In genomic region chr13:5591837-5592555, GRCm38 (mm10) we compare ENCODE assay signal across 9 mouse cellular contexts.
A peak's percentile ranks its signal among the peaks of the same experiment; 100 is the strongest.
DNase-seq lines count a peak whose midpoint lies in the region; ATAC-seq and TF ChIP-seq lines count a peak whose summit lies in the region.
"Had no signal": no experiment of that assay in that cellular context is flagged by ENCODE, and none has a peak within 500 bp of the region (broad histone marks: within the 10 kb centered on the region; RNA-seq: fewer than 3 reads in every experiment).

No protein-coding gene starts in this region.

- WGBS in midbrain, embryonic 11.5 days: 66% methylated on average over 4 of the region's 4 CpGs
- 62% methylated on average over 4 of the region's 4 CpGs for WGBS in midbrain, postnatal 0 days

- peak; percentile 71 for ATAC-seq in midbrain, embryonic 11.5 days (ENCODE audit: low FRiP score)
- no peak for ATAC-seq in midbrain, postnatal 0 days (ENCODE audit: low FRiP score)
- ATAC-seq in inflammation-experienced regulatory T-cells, adult 6 months: peak; percentile 82
- 0 out of 2 replicates have a peak, but pooled peaks have one; percentile 6 for ATAC-seq in neutrophil, adult 5-6 weeks (ENCODE audit: extremely low read depth, insufficient number of reproducible peaks, low FRiP score, poor library complexity, severe bottlenecking)

- H3K9me3 ChIP-seq in midbrain, embryonic 11.5 days (ENCODE audit: control insufficient read depth, low read length): no peaks in the 10 kb centered on the region
- H3K9me3 ChIP-seq in midbrain, postnatal 0 days (ENCODE audit: low read length): no peaks in the 10 kb centered on the region

- no peaks in the 10 kb centered on the region for H3K27me3 ChIP-seq in midbrain, embryonic 11.5 days (ENCODE audit: control insufficient read depth, insufficient read depth, low read length)
- no peaks in the 10 kb centered on the region for H3K27me3 ChIP-seq in midbrain, postnatal 0 days (ENCODE audit: insufficient read depth, low read length)

- H3K36me3 ChIP-seq in midbrain, embryonic 11.5 days (ENCODE audit: control insufficient read depth, insufficient read depth, low read length): no peaks in the 10 kb centered on the region
- H3K36me3 ChIP-seq in midbrain, postnatal 0 days (ENCODE audit: insufficient read depth, low read length): no peaks in the 10 kb centered on the region

- no peak for DNase-seq in midbrain, embryonic 11.5 days (ENCODE audit: low spot score, missing footprints)
- no peak for DNase-seq in midbrain, postnatal 0 days (ENCODE audit: low spot score)
- DNase-seq in embryo, embryonic 10.5 days (ENCODE audit: low spot score): peak; percentile 48
- DNase-seq in urinary bladder, adult 18-20 months (ENCODE audit: low spot score in 2 of 2): no peak
- no peak for DNase-seq in cerebellum, adult 9-11 months
- no peak for DNase-seq in adrenal gland, postnatal 36 days

- H3K9ac ChIP-seq in midbrain, embryonic 11.5 days (ENCODE audit: low read length): no peak overlapping the region
- no peak overlapping the region for H3K9ac ChIP-seq in midbrain, postnatal 0 days (replicated peaks; ENCODE audit: low read length, poor library complexity, severe bottlenecking)

- no peak overlapping the region for H3K27ac ChIP-seq in midbrain, embryonic 11.5 days (ENCODE audit: low read depth, low read length)
- H3K27ac ChIP-seq in midbrain, postnatal 0 days (ENCODE audit: low read depth, low read length): no peak overlapping the region
- H3K27ac ChIP-seq: kidney, postnatal 0 days had no signal

- no peaks in the 10 kb centered on the region for H3K4me1 ChIP-seq in midbrain, embryonic 11.5 days (ENCODE audit: control insufficient read depth, insufficient read depth, low read length)
- H3K4me1 ChIP-seq in midbrain, postnatal 0 days (ENCODE audit: insufficient read depth, low read length): no peaks in the 10 kb centered on the region

- TF ChIP-seq CTCF in midbrain, postnatal 0 days (IDR thresholded peaks at IDR 0.05): no peak

- no peak overlapping the region for H3K4me3 ChIP-seq in midbrain, embryonic 11.5 days (ENCODE audit: low read depth, low read length)
- H3K4me3 ChIP-seq in midbrain, postnatal 0 days (ENCODE audit: low read depth, low read length): no peak overlapping the region

- H3K4me2 ChIP-seq in midbrain, embryonic 11.5 days: no peak overlapping the region
- H3K4me2 ChIP-seq in midbrain, postnatal 0 days (ENCODE audit: low read depth, low read length, poor library complexity, severe bottlenecking): no peak overlapping the region
